Mouse (Mus musculus) bone marrow macrophage, adult 2 months (primary cell): ENCODE data around the gene Egfl8. TPM values are rescaled to one million over a fixed set of nuclear protein-coding genes. Genes with fewer than 3 reads are reported as not detected.
A peak's percentile ranks its signal among the peaks of the same experiment; 100 is the strongest.

Source experiments
- H3K27ac ChIP-seq: 2 replicates; pipeline ENCODE4 v1.5.1; 2012; ENCODE audit warnings: low read depth, low read length; ENCODE audit not compliant: insufficient read depth
- H3K4me1 ChIP-seq: 2 replicates; pipeline ENCODE4 v1.6.1; 2012; ENCODE audit warnings: low read length; ENCODE audit not compliant: control insufficient read depth, insufficient read depth
- H3K4me3 ChIP-seq: 2 replicates; pipeline ENCODE4 v1.5.1; 2012; ENCODE audit warnings: mild to moderate bottlenecking, low read length, moderate library complexity; ENCODE audit not compliant: insufficient read depth
- CTCF ChIP-seq: IDR thresholded peaks from 2 replicates; pipeline ENCODE4 v1.5.1; 2012; ENCODE audit warnings: low read depth, mild to moderate bottlenecking, low read length, moderate library complexity
- POLR2A ChIP-seq: IDR thresholded peaks from 2 replicates; pipeline ENCODE4 v1.6.1; 2012; ENCODE audit warnings: mild to moderate bottlenecking, low read depth, low read length, borderline replicate concordance
- polyA plus RNA-seq: library from polyadenylated mRNA; stranded (reverse); fragments of >200 nt; gene quantifications from 2 replicates; pipeline ENCODE4 v1.2.4, GENCODE M21; 2012; ENCODE audit not compliant: missing spikeins, insufficient read depth, insufficient read length

The Egfl8 gene
- polyA plus RNA-seq, 1 experiment = 4.9 TPM

DNA sequence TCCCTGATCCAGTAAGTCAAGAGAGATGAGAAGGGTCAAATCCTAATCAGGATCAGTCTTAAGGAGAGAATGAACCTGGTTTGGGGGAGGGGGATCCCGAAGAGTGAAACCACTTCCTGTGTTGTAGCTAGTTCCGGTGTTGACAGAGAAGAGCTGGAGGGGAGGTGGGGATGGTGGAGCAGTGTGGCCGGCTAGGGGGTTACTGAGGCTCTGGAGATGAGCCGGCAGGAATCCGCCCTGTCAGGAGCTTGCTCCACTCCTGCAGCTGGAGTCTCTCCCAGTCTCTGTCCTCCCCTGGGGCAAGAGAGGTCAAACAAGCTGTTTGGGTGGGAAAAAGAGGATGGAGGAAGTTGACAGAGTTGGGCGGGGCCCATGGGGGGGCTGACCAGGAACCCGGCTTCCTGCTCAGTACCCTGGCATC lies 26.1 kb downstream of the Egfl8 start, which contains the start of gene Gpsm3:
Gene Gpsm3 (plus strand): TSS at position 126 of the 421 bp plus-strand sequence.
- Histone ChIP-seq H3K4me1 (peaks cover 17% of the 10 kb centered on the region), H3K27ac (peak within 1 kb of the TSS; percentile 95), H3K4me3 (peak within 1 kb of the TSS; percentile 60)
- TF ChIP-seq POLR2A (no peak), CTCF (no peak; the same call in 1 of the 2 replicates)

DNA sequence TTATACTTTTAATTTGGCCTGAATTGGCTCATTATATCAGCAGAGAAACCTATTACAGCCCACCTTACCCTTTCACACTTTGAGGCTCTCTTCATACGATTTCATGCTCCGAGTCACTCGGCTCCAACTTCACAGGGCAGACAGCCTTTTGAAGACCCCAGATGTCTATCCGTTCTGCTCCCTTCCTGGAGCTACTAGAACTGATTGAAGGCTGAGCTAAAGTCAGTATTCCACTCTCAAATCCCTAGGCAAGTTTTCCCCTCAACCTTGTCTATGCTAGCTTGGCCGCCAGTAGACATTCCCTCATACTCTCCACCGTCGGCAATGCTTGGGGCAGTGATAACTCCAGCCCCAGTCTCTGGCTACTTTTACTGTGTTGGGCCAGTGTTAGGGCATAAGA lies 26.6 kb downstream of the Egfl8 start:
- H3K4me3 ChIP-seq = peak overlapping the region; percentile 60

DNA sequence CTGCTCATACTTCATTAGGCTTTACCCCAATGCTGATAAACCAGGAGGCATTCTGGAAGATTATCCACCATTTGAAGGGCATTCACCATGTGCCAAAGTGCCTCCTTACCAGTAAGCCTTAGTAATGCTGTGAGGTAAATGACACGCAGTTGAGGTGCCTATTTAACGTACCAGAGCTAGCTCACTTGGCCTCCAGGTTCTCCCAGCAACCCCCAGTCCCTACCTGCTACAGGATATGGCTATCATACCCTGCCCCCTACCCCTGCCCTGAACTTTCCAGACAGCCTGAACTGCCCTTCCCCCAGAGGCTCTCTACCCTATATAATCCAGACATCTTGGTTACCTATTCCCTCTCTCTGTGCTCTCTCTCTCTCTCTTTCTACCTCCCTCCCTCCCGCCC lies 27.0 kb downstream of the Egfl8 start:
- TF ChIP-seq POLR2A = no peak
- no peak for TF ChIP-seq CTCF
- Histone ChIP-seq H3K27ac (no peak overlapping the region), H3K4me3 (peak overlapping the region; percentile 2; the same call in 1 of the 2 replicates), H3K4me1 (peaks cover 17% of the 10 kb centered on the region)

More for the DNA sequence above, 26.6 kb downstream of the Egfl8 start:
- Histone ChIP-seq H3K27ac (peak overlapping the region; percentile 95), H3K4me1 (peaks cover 17% of the 10 kb centered on the region)
- TF ChIP-seq CTCF (no peak; the same call in 1 of the 2 replicates), POLR2A (no peak)

DNA sequence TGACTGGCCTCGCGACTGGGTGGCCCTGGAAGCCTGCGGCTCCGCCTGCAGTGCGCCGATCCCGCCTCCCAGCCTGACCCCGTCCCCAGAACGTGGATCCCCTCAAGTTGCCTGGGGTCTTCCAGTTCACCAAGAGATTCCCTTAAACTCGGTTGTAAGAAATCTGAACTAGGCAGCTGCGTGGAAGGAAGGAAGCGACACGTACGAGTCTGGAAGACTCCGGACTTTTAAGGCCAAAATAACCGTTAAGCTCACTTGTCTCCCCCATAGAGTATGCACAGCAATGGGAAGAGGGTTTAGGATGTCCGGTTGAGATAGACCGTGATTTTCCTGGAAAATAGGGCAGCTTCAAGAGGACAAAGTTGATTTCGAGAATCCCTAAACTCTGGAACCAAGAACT lies 28.0 kb downstream of the Egfl8 start:
- peak overlapping the region; percentile 67 for H3K27ac ChIP-seq
- H3K4me1 ChIP-seq = peaks cover 17% of the 10 kb centered on the region
- no peak for TF ChIP-seq POLR2A
- TF ChIP-seq CTCF = no peak
- peak overlapping the region; percentile 83 for H3K4me3 ChIP-seq

DNA sequence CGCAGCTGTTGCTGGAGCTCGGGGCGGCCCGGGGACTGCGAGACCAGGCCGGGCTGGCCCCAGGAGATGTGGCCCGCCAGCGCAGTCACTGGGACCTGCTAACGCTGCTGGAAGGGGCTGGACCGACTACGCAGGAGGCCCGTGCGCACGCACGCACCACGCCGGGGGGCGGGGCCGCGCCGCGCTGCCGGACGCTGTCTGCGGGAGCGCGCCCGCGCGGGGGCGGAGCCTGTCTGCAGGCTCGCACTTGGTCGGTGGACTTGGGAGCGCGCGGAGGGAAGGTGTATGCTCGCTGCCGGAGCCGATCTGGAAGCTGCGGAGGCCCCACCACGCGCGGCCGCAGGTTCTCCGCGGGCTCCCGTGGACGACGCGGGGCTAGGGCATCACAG lies 28.4 kb downstream of the Egfl8 start:
- TF ChIP-seq POLR2A (no peak), CTCF (no peak)
- peak overlapping the region; percentile 83 for H3K4me3 ChIP-seq

DNA sequence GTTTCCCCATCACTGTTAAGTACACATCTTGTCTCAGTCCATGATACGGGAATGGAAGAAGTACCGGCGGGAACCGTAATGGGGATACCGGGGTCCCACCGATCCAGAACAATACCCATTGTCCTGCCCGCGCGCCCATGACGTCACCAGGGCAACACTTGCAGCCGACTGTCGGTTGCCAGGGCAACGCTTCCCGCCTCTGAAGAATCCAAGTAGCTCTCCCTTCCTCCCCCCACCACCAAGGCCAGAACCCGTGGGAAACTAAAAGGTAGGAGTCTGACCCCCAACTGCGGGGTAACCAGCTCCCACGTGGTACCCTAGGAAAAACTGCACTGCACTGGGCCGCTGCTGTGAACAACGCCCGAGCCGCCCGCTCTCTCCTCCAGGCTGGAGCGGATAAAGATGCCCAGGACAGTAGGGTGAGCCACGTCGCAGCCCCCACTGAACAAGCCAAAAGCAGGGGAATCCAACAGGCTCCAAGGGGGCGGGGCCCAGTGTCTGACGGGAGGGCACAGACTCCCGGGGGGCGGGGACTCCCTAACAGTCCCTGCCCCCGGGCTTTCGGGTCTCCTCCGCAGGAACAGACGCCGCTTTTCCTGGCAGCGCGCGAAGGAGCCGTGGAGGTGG lies 28.9 kb downstream of the Egfl8 start:
- Histone ChIP-seq H3K27ac (peak overlapping the region; percentile 62), H3K4me1 (peaks cover 17% of the 10 kb centered on the region), H3K4me3 (peak overlapping the region; percentile 83)
- TF ChIP-seq CTCF (no peak), POLR2A (no peak)

More for the DNA sequence above, 28.4 kb downstream of the Egfl8 start:
- Histone ChIP-seq H3K27ac (peak overlapping the region; percentile 67), H3K4me1 (peaks cover 17% of the 10 kb centered on the region)

DNA sequence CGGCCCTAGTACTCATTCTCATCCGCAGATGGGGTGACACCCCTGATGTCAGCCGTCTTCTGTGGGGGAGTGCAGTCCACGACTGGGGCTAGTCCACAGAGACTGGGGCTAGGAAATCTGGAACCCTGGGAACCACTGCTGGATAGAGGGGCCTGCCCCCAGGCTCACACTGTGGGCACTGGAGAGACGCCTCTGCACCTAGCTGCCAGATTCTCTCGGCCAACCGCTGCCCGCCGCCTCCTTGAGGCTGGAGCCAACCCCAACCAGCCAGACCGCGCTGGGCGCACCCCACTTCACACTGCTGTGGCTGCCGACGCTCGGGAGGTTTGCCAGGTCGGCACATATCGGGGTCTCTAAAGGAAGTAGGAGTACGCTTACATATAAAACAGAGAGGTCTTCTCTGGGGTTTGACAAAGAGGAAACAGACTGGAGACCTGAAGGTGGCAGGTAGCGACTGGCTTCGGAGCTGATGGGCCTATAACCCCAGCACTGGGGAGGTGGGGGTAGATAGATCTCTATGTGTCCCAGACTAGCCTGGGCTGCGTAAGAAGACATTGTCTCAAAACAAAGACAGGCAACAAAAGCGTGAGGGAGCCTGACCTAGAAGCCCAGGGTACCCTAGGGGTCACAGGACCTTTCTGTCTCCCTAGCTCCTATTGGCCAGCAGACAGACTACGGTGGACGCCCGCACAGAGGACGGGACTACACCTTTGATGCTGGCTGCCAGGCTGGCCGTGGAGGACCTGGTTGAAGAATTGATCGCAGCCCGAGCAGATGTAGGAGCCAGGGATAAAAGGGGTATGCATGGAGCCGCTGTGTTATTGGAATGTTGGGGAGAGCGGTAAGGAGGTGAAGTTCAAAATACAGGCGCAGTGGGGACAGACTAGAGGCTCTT lies 29.6 kb downstream of the Egfl8 start:
- Histone ChIP-seq H3K4me3 (peak overlapping the region; percentile 83), H3K27ac (no peak overlapping the region), H3K4me1 (peaks cover 16% of the 10 kb centered on the region)
- TF ChIP-seq CTCF (no peak), POLR2A (no peak)

DNA sequence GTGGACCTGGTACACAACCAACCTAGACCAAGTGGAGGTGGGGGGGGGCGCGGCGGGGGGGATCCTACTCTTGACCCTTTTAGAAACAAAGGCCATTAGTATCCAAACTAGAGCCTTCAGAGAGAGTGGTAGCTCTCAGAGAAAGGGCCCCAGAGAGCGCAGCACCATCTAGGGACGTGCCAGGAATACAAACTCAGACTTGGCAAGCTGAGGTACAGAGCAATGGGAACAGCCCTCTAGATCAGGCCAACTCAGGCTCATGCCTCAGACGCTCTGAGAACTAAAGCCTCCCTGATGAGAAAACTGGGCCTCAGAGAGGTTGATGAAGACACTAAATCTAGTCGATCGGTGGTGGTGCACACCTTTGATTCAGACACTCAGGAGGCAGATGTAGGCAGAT lies 30.6 kb downstream of the Egfl8 start:
- Histone ChIP-seq H3K4me1 (peaks cover 12% of the 10 kb centered on the region), H3K27ac (no peak overlapping the region), H3K4me3 (no peak overlapping the region)
- TF ChIP-seq CTCF (no peak), POLR2A (no peak)

DNA sequence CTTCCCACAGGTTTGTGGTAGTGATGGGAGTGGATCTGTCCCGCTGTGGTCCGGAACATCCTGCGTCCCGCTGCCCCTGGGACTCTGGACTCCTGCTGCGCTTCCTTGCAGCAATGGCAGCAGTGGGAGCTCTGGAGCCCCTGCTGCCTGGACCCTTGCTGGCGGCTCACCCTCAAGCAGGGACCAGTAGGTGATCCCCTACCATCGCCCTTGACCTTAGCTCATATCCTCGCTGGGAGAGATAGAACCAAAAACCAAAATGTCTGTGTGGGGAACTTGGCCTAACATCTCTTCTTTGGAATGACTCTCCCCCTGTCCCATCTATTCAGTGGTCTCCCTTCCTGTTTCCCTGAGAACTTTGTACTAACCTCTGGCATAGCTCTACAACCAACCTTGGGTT lies 32.0 kb downstream of the Egfl8 start:
- Histone ChIP-seq H3K27ac (no peak overlapping the region), H3K4me1 (peaks cover 7% of the 10 kb centered on the region), H3K4me3 (no peak overlapping the region)
- TF ChIP-seq CTCF (no peak), POLR2A (no peak)

DNA sequence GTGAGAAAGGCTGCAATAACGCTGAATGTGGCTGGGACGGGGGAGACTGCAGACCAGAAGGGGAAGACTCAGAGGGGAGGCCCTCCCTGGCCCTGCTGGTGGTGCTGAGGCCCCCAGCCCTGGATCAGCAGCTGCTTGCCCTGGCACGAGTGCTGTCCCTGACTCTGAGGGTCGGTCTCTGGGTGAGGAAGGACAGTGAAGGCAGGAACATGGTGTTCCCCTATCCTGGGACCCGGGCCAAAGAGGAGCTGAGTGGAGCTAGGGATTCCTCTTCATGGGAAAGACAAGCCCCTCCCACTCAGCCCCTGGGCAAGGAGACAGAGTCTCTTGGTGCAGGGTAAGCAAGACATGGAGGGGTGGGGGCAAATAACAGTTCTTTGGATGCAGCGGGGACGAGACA lies 32.4 kb downstream of the Egfl8 start:
- TF ChIP-seq CTCF (no peak), POLR2A (no peak)
- no peak overlapping the region for H3K27ac ChIP-seq
- H3K4me3 ChIP-seq = no peak overlapping the region
- peaks cover 4% of the 10 kb centered on the region; the same call in 1 of the 2 replicates for H3K4me1 ChIP-seq
